Mouse (Mus musculus) brain, embryonic 14.5 days (tissue): ENCODE results near the gene Pcbp2. TPM values are rescaled to one million over a fixed set of nuclear protein-coding genes. Genes with fewer than 3 reads are reported as not detected.

Source experiments
- DNase-seq: peaks from one replicate; pipeline ENCODE4 v3.0.0-alpha.2; 2011; ENCODE audit warnings: low read depth
- CTCF ChIP-seq: fragments of 200-500 bp; IDR thresholded peaks from 2 replicates; pipeline ENCODE4 v1.5.1; 2012; ENCODE audit warnings: inconsistent platforms, mild to moderate bottlenecking, moderate library complexity, borderline replicate concordance; ENCODE audit not compliant: insufficient read depth, insufficient read length; ENCODE audit errors: extremely low read depth
- POLR2A ChIP-seq: fragments of 200-500 bp; IDR thresholded peaks from 2 replicates; pipeline ENCODE4 v1.6.1; 2012; ENCODE audit warnings: mild to moderate bottlenecking, inconsistent platforms, borderline replicate concordance; ENCODE audit not compliant: poor library complexity, insufficient read depth, insufficient read length, severe bottlenecking; ENCODE audit errors: extremely low read depth
- polyA plus RNA-seq: library from polyadenylated mRNA; depleted of rRNA; stranded (reverse); fragments of >200 nt; gene quantifications from 2 replicates; pipeline ENCODE4 v1.2.3, GENCODE M21; 2012

Gene Pcbp2
- polyA plus RNA-seq, 1 experiment = 716 TPM

DNA sequence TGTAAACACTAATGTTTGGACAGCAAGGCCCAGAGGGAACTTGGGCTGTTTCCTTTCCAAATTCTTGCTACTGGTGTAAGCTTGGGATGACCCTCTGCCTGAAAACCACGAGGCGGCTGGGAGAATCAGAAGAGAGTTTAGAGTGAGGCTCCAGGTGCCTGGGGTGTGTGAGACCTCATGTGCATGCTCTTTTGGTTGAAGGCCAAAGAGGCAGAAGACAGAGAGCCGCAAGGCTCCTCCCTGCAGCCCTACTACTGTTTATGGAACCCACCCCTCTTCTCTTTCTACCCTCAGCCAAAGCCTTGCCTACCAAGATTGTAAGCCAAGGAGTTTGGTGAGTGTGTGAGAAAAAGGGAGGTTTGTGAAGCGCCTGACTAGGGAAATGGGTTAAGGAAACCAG lies 45.5 kb downstream of the Pcbp2 start:
- DNase-seq = no peak
- TF ChIP-seq CTCF (no peak), POLR2A (no peak)

DNA sequence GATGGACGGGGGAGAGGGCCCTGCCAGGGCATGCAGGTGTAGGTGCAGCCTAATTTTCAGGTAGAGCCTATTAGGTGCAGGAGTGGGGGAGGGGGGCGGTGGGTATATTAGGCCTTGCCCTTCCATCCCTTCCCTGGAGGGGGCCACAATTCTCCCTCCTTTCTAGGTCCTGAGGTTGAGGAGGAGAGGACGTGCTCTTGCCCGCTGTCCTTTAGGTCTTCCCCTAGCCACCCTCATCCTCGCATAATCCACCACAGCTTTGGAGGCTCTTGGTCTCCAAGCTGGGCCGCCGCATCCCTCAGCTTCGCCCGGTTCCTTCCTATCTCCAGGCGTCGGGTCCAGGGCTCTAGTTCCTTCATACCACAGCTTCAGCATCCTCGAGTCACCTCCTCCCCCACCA lies 46.0 kb downstream of the Pcbp2 start:
- no peak for TF ChIP-seq CTCF
- TF ChIP-seq POLR2A = no peak
- DNase-seq = no peak

DNA sequence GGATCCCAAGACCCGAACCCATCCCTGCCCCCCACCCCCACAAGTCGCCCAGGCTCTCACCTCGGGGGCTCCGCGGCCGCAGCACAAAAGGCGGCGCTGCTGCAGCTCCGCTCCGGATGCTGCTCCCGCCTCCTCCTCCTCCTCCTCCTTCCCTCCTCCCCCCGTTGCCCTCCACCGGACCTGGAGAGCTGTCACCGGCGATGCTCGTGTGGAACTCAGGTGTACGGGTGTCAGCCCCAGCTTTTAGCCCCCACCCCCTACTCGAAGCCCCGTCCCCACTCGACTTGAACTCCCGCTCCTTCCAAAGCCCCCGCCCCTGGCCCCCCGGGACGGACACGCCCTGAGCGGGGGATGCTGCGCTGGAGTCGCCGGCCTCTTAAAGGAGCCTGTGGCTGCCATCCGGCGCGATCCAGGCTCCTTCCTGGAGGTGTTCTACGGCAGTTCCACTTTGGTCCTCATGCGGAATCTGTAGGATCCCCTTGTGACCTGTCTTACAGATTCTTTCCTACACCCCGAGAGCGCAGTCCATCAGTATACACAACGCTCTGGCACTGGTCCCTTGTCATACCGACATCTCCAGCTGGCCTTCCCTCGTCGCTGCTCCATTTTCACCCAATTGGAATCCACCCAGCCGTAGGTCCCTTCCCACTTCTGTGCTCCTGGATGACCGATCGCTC lies 46.5 kb downstream of the Pcbp2 start, which contains the start of gene Map3k12:
Gene Map3k12, minus strand, starts transcription at position 337 of the 677 bp plus-strand sequence.
- peak; percentile 86 for DNase-seq
- peak; percentile 58; the same call in 1 of the 2 replicates for TF ChIP-seq POLR2A
- no peak; the same call in 1 of the 2 replicates for TF ChIP-seq CTCF

DNA sequence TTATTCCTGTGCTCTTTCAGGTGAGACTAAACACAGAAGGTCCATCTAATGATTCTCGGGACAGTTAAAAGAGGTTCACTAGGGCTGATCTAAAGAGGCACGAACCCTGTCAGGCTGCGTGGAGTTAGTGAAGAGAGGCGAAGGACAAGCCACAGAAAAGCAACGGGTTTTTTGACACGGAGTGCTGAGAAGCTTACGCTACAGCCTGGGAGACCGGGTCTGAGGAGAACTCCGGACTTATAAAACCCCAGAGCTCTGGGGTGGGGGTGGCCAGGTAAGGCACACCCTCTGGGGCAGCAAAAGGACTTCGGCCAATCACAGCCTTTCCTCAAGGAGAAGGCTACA lies 47.3 kb downstream of the Pcbp2 start:
- no peak for DNase-seq
- no peak for TF ChIP-seq CTCF
- TF ChIP-seq POLR2A = peak; percentile 20; the same call in 1 of the 2 replicates

DNA sequence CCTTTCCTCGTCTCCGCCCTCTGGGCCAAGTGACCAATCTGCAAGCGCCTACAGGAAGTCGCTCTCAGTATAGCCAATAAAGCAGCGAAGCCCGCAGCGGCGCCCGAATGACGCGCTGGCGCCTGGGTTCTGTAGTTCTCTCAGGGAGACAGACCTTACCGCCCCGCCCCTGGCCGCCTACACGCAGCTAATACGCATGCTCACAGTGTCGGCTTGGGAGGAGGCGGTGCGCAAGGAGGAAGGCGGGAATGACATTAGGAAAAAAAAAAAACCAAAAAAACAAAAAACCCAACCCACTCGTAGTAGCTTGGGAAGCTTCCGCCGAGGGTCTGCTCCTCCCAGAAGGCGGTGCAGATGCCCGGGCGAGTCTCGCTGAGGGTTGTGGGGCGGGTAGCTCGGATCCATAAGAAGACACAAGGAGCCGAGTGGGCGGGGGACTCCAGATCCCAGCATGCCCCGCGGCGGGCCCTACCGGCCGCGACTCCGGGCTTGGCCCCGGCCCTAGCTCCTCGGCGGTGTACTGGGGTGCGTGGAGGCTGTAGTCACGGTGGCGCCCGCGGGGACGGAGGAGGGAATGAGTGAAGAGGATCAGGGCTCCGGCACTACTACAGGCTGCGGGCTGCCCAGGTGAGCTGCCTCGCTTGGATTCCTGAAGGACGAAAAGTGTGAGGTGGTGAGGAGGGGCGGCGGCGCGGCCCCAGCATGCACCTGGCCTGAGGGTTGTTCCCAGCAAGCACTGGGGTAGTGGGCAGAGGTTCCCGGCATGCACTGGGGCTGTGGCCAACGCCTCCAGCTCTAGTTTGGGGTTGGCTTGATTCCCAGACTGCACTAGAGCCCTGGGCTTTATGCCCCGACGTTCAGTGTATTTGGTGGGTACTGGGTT lies 47.9 kb downstream of the Pcbp2 start, which contains the start of gene Tarbp2:
Gene Tarbp2, plus strand, starts transcription at position 217 of the 883 bp plus-strand sequence.
- peak; percentile 100 for DNase-seq
- TF ChIP-seq CTCF = no peak
- TF ChIP-seq POLR2A = peak; percentile 50

DNA sequence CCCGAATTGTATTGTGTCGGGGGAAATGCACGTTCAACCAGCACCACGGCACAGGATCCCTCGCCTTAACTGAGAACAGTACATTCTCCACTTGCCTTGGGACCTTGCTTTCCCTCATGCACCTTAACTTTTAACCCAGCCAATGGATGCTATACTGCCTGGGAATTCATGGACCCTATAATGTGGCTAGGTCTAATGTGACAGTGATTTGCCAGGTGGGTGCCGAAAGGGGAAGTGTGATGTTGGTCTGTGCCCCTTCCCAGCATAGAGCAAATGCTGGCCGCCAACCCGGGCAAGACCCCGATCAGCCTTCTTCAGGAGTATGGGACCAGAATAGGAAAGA lies 48.5 kb downstream of the Pcbp2 start:
- no peak for DNase-seq
- TF ChIP-seq CTCF (no peak), POLR2A (no peak)

DNA sequence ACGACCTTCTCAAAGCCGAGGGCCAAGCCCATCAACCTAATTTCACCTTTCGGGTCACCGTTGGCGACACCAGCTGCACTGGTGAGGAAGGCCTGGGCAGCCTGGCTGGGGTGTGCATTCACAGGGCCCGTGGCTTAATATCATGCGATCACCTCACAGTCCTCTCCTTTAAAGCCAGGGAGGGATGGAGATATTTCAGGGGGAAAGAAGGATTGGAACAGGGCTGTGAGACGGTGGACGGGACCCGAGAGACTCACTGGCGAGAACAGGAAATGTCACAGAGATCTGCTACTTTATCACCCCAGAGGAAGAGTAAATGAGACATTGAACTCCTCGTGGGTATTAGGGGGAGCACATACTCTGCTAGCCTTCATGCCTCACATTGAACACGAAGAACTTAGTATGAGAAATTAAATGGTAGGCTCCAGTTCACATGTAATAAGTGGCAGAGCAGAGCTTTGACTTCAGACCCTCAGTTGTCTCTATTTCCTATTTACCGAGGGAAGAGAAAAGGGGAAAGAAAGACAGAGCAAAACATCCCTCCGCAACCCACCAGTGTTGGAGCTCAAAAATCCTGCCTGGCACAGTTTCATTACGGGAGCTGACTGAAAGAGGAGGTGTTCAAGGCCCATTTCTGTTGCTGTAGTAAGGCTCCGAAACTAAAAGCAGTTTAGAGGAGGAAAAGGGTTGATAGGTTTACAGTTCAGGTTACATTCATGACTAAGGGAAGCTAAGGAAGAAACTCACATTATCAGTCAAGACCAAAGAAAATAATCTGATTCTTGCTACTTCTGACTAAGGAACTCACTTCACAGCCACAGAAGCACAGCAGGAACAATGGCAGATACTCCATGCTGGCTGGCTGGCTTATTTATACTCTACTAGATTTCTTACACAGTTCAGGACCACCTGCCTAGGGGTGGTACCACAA lies 49.1 kb downstream of the Pcbp2 start:
- DNase-seq = no peak
- TF ChIP-seq POLR2A = no peak
- TF ChIP-seq CTCF = no peak

DNA sequence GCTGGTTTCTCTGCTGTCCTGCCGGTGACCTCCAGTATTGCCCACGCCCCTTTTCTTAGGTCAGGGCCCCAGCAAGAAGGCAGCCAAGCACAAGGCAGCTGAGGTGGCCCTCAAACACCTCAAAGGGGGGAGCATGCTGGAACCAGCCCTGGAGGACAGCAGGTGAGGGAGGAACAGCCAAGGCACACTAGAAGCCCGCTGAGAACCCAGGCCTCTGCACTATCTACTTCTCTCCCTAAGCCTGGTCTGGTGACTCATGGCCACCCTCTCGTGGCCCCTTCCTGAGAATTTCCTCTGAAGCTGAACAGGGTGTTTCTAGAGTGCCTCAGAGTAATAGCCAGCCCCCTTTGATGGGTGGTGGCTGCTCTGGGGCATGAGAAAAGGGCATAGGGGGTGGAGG lies 50.1 kb downstream of the Pcbp2 start:
- DNase-seq = no peak
- no peak for TF ChIP-seq POLR2A

DNA sequence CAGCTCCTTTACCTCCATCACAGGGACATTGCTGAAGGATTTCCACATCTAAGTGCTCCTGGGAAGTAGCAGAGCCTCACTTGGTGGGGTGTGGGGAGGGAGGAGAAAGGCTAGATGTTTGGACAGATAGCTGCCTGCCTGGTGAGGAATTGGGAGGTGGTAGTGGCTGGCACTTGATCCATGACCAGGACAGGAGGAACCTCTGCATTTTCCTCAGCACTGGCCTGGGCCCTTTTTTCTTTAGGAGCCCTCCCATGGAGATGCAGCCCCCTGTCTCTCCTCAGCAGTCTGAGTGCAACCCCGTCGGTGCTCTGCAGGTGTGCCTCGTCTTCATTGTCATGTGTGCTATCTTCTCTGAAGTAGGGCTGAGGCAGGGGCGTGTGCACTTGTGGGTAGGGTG lies 51.1 kb downstream of the Pcbp2 start:
- TF ChIP-seq CTCF = no peak
- TF ChIP-seq POLR2A = no peak
- DNase-seq = no peak

DNA sequence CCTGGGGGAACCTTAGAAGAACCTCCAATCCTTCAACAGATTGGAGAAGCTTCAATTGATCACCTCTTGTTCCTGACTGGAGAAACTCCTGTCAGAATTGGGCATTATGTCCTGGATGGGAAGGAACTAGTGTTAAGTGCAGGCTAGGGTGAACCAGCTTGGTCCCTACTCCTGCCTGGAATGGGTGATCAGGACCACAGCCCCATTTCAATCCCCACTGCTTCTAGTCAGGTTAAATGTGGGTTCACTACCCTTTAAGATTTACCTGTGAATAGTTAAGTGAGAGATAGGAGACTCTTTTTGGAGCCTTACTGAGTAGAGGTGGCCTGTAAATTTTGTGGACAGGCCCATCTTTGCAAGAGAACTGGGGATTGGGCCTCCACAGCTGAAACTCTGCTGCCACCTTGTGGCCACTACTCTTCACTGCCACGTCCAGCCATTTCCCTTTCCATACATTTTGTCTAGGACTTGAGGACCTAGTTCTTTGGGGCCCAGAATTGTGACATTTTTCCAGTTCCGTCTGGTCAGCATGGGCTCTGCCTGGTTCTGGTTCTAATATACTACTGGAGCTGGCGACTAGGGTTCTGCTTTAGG lies 54.6 kb downstream of the Pcbp2 start, which contains the start of gene Npff:
Gene Npff, minus strand, starts transcription at position 51 of the 594 bp plus-strand sequence.
- peak; percentile 95 for TF ChIP-seq CTCF
- TF ChIP-seq POLR2A = no peak
- peak; percentile 85 for DNase-seq
